Mouse (Mus musculus): ENCODE measurements around the gene Msantd3.

GRCm38 (mm10) chr4:48610251-48610650 is 70.5 kb downstream of the Msantd3 start:
- no peak for TF ChIP-seq ZC3H11A (IDR thresholded peaks at IDR 0.05; ENCODE audit: borderline replicate concordance, low read depth, low read length)
- TF ChIP-seq ZNF384 (IDR thresholded peaks at IDR 0.05; ENCODE audit: low read depth, low read length), result no peak
